Mouse (Mus musculus) heart, adult 2 months (tissue): ENCODE measurements around the gene Anks3.

Experiments
- CTCF ChIP-seq: fragments of 200-600 bp; IDR thresholded peaks from 2 replicates; pipeline ENCODE4 v1.8.1; 2022; ENCODE audit warnings: antibody characterized with exemption, mild to moderate bottlenecking, moderate library complexity
- EP300 ChIP-seq: fragments of 200-500 bp; IDR thresholded peaks from 2 replicates; pipeline ENCODE4 v1.6.1; 2011; ENCODE audit warnings: low read depth, low read length, control low read depth; ENCODE audit not compliant: insufficient read depth
- POLR2A ChIP-seq: fragments of 200-500 bp; IDR thresholded peaks from 2 replicates; pipeline ENCODE4 v1.6.1; 2011; ENCODE audit warnings: mild to moderate bottlenecking, low read depth, low read length, control low read depth; ENCODE audit not compliant: insufficient read depth

DNA sequence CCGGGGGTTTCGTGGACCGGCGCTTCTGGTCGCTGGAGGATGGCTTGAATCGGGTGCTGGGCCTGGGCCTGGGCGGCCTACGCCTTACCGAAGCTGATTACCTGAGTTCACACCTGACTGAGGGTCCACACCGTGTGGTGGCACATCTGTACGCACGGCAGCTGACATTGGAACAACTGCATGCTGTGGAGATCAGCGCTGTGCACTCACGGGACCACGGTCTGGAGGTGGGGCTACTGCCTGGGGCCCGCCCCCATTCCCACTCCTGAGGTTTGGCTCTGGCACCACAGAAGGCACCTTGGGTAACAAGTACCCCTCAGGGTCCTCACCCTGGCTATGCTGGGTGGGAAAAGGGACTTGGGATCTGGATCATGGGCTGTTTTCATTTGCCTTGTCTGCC lies 24.6 kb downstream of the Anks3 start:
- TF ChIP-seq POLR2A (no peak; the same call in 1 of the 2 replicates), CTCF (no peak), EP300 (no peak)
